20 mouse cellular contexts compared by ENCODE assay signal in genomic region chr17:51003179-51003578, GRCm38 (mm10).
"Had no signal": no experiment of that assay in that cellular context is flagged by ENCODE, and none has a peak within 500 bp of the region (broad histone marks: within the 10 kb centered on the region; RNA-seq: fewer than 3 reads in every experiment).

No protein-coding gene starts in this region.

- H3K4me1 ChIP-seq: midbrain, embryonic 13.5 days; neural tube, embryonic 13.5 days; neural tube, embryonic 15.5 days; stomach, embryonic 15.5 days had no signal

- H3K27ac ChIP-seq: liver, embryonic 14.5 days; midbrain, embryonic 13.5 days; neural tube, embryonic 13.5 days; neural tube, embryonic 15.5 days; stomach, embryonic 15.5 days; stomach, postnatal 0 days had no signal

- H3K36me3 ChIP-seq: midbrain, embryonic 13.5 days; neural tube, embryonic 13.5 days; neural tube, embryonic 15.5 days; stomach, embryonic 15.5 days had no signal

- H3K4me2 ChIP-seq: lung, embryonic 14.5 days; midbrain, embryonic 11.5 days; midbrain, embryonic 13.5 days; neural tube, embryonic 13.5 days; neural tube, embryonic 15.5 days; stomach, embryonic 15.5 days had no signal

- DNase-seq: lung, adult 18-20 months; lung, embryonic 14.5 days; lung, postnatal 10 days; lung, postnatal 4 days; right cerebral cortex, adult 18-20 months; right cerebral cortex, postnatal 25 days; right cerebral cortex, postnatal 4 days; spleen, adult 18-20 months; thymus, adult 2 months; thymus, postnatal 25 days; thymus, postnatal 4 days had no signal

- H3K9me3 ChIP-seq: midbrain, embryonic 13.5 days; neural tube, embryonic 13.5 days; neural tube, embryonic 15.5 days; stomach, embryonic 15.5 days had no signal

- H3K9ac ChIP-seq: liver, embryonic 14.5 days; lung, embryonic 14.5 days; midbrain, embryonic 13.5 days; neural tube, embryonic 13.5 days; neural tube, embryonic 15.5 days; stomach, embryonic 15.5 days had no signal

- H3K4me3 ChIP-seq: midbrain, embryonic 13.5 days; myocyte; neural tube, embryonic 13.5 days; neural tube, embryonic 15.5 days; stomach, embryonic 15.5 days had no signal

- ATAC-seq: midbrain, embryonic 13.5 days; midbrain, embryonic 16.5 days had no signal

- H3K27me3 ChIP-seq: midbrain, embryonic 13.5 days; neural tube, embryonic 13.5 days; neural tube, embryonic 15.5 days; stomach, embryonic 15.5 days had no signal
